Mouse (Mus musculus): ENCODE results near the gene Slc25a5.
"Not testable (repeated sequence)": the region's sequence is repeated elsewhere in the genome, so short reads cannot be mapped to it uniquely, and the experiment has no call there.

Slc25a5 gene

DNA sequence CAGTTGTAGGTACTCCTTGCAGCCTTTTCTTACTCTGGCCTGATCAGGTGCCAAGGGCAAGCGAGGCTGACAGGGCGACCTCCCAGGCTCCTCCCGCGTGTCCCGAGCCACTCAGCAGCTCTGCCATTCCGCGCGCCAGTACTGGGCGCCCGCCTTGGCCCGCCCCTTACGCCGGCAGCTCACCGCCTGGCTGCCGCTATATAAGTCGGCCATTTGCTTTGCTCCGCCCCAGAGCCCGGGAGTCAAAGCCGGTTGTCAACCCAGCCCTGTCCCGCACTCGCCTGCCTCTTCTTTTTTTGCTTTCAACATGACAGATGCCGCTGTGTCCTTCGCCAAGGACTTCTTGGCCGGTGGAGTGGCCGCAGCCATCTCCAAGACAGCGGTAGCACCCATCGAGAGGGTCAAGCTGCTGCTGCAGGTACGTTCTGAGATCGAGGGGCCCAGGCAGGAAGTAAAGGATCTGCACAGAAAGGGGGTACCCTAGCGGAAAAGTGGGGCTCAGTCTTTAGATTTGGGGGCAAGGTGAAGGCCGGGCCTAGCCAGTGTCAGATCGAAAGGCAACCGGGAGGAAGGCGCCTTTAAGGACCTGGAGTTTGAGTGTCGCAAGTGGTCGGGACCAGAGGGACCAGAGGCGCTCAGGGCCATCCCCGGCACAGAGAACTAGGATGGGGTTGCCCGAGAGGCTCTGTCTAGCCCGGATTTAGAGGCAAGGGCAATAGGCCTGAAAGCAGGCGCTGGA is at the start of gene Slc25a5:
Gene Slc25a5 (plus strand): TSS at position 228 of the 739 bp plus-strand sequence.
- DNase-seq = peak; percentile 91

DNA sequence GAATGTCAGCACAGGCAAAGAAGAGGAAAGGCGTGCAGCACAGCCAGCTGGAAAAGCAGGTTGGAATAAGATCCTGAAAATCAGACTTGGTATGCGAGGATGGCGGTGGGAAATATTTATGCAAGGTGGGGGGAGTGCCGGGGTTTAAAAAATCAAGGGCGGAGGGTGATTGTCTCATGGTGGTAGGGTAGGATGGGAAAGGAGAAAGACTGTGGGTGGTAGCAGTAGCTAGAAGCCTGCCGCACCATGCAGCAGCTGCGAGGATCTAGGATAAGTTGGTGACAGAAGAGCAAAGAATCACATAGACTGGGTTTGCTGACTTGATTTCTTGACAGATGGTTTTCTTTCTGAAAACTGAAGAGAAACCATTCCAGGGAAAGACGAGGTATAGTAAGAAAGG is 48.7 kb upstream of the Slc25a5 start:
- no peak for DNase-seq

DNA sequence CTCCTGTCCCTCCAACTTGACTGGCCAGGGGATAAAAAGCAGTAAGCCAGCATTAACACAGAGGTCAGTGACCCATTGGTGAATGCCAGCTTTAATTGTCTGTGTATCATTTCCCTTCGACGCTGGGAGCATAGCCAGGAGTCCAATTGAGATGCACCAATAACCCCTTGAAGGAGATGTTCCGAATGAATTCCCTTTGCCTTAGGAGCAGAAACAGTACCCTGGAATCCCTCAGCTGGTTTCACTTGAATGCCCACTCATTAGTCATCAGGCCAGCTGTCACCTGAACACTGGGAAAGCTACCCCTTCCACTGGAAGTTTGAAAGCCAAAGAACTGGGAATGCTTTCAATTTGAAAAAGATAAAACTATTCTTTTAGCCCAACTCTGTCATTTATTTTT is 46.9 kb upstream of the Slc25a5 start:
- peak; percentile 17 for DNase-seq

DNA sequence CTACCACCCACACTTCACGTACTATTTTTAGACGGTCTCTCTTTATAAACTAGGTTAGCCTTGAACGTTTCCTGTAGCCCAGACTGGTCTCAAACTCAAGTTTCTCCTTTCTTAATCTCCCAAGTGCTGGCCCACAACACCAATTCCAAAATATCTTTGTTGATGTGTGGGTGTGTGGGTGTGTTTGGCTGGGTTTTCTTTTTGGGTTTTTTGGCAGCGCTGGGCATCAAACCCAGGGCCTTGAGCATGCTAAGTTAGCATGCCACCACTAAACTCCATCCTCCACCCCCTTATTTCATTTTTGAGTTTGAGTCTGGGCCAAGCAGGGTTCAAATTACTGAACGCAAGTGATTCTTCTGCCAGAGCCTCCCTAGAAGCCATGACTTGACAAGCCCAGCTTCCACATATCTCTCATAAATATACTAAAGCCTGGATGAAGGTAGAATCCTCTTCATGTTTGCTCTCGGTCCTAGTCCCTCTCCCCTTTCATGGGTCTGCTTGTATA is 46.1 kb upstream of the Slc25a5 start:
- no peak for DNase-seq

DNA sequence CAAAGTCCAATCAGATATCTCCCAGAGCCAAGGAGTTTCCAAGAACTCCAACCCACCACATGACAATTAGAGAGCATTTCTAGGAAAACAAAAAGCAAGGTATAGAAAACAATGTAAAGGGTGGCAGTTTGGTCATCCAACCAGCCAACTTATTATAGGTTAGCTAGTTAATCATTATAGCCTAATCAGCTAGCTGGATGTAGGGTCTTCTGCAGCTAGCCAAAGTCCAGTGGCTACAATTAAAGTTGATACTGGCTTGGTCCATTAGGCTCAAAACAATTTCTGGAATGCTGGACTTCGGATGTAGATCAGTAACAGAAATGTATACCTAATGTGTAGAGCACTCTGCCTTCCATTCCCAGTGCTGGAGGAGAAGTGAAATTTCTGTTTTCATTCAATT is 44.9 kb upstream of the Slc25a5 start:
- no peak for DNase-seq

DNA sequence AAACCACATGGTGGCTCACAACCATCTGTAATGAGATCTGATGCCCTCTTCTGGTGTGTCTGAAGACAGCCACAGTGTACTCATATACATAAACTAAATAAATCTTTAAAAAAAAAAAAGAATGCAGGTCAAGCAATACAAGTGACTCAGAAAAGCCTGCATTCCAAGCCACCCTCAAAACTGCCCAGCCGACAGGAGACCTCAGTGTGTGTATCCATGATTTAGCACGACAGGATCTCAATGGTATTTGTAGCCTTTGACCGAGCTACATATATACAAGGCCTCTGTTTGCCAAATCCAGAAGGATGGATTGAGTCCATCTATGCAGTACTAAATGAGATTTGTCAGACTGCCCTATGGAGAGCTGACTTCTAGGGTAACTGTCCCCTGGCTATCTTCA is 42.9 kb upstream of the Slc25a5 start:
- DNase-seq = no peak

DNA sequence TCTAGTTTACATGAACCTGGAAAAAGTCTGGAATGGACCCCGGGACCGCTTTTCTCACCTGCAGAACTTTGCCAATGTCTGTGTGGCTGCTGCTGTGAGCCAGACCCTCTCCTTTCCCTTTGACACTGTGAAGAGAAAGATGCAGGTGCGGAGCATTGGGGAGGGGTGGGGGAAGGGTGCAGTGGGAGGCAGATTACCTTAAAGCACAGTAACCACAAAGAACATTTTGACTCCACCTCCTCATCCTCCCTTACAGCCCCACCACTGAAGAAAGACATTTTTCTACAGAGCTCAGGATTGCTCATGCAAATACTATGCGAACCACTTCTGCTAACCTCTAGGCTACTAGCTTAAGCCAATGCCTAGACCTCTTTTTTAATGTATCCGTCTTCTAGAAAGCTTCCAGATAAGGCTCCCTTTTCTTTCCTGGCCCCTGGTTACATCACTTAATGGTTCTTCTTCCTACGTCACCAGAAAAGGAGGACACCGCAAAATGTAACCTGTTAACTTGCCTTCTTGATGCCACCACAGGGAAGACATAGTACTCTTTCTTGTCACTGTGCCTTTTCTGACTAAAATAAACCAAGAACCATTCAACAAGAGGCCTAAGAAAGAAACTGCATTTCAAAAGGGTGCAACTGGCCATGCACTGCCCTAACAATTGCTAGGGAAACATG is 37.5 kb upstream of the Slc25a5 start:
- DNase-seq = no peak

DNA sequence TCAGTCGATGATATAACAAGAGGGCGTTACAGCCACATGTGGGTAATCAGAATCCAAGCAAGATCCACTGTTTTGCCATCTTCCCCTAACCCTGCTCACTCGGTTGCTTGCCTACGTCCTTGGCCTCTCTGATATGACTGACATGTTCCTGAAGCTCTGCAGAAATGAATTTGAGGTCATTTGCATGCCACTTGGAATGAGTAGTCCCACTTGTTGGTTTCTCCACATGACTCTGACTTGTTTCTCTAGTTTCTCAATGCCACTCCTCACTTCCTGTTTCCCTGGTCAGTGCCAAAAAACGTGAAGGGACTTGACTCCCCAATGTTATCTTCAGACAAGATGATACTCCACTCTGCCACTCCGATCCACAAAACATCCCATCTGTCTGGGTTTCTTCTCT is 36.9 kb upstream of the Slc25a5 start:
- no peak for DNase-seq

DNA sequence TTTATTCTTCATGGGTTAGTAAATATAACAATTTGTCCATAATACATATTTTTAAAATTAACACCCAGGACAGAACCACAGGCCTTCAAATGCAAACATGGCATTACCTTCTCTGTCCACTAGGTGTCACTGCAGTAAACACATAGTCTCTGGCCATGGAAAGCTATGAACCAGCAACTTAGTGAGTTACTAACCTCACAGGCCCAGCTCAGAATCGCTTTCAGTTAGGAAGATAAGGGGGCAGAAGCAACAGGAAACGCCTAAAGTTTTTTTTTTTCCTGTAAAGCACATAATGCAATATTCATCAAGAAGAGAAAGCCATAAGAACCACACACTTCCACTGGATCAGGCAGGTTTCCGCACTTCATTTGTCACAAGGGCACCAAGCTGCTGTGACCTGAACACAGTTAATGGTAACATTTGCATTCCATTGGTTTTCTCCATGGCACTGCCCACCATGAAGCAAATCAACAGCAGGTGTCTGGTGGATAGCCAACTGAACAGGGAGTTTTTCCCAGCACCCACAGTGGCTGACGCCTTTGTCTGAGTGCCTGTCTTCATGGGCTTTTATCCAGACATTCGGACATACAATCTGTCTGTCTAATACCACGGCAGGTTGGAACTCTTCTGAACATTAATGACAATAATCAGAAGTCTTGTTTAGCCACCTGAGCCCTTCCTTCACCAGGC is 34.4 kb upstream of the Slc25a5 start:
- peak; percentile 50 for DNase-seq

DNA sequence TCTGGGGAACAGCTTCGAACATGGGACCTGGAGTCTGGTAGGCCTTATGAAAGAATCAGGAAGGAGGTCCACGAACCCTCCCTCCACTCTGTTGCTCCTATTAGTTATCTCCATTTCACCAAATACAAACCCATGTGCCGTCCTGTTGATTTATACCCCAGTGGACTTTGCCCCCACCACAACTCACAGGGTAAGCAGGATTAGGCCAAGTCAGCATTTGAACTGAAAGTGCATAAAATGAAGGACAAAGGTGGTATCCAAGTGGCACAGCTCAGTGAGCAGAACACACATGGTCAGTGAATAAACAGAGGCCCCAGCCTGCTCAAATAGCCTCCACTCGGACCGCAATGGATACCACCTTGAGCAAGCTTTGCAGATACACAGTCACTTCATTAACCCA is 33.2 kb upstream of the Slc25a5 start:
- DNase-seq = peak; percentile 79

DNA sequence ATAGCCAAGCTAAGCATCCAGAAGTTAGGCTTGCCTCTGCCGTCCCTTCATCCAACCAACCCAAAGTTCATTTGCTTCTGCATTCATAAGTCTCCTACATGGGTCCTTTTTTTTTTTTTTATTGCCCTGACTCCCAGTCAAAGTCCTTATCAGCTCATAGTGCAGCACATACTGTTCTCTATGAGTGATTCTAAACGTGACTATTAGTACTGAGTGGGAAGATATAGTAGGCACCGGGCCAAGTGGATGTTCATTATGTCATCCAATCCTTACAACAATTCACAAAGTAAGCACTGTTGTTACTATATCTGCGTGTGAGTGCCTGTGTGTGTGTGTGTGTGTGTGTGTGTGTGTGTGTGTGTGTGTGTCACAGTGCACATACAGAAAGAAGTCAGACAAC is 32.6 kb upstream of the Slc25a5 start:
- DNase-seq = no peak

DNA sequence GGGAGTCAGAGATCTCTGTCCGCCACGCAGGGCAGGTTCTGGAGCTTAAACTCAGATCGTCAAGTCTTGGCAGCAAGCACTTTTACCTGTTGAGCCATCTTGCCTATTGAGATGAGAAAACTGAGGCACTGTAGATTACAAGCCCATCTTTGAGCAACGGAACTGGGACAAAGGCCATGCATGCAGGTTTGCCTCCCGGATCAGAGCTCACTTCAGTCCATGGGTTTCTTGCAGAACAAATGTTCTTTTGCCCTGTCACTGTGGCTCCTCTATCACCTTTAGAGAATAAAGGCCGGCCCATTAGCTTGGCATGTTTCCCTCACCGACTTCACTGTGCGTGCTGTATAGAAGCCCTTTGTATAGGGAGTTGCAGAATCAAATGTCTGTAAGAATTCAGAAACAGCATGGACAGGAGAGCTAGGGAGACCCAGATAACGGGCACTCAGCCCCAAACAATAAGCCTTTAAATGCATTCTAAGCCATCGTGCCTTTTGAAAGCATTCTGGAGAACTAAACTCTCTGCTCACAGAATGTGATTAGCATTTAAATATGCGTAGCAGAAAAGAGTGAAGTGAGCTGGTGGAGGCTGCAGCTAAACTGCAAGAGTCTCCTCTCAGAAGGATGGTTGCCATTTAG is 32.0 kb upstream of the Slc25a5 start:
- DNase-seq = no peak

DNA sequence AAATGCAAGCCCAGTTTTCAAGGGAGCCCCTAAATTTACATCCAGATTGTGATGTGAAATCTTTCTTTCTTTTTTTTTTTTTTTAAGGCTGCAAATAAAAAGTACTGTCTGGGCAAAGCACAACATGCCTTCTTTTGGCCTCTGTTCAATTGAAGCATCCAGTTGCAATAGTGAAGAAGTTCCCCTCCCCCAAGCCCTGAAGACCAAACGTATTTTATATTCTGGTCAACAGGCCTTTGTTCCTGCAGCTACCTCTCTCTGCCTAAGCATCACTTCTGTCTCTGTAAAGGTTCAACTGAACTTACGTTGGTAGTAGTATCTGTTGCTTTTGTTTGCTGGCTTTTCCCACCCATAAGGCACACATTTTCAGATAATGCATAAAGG is 31.5 kb upstream of the Slc25a5 start:
- no peak for DNase-seq

DNA sequence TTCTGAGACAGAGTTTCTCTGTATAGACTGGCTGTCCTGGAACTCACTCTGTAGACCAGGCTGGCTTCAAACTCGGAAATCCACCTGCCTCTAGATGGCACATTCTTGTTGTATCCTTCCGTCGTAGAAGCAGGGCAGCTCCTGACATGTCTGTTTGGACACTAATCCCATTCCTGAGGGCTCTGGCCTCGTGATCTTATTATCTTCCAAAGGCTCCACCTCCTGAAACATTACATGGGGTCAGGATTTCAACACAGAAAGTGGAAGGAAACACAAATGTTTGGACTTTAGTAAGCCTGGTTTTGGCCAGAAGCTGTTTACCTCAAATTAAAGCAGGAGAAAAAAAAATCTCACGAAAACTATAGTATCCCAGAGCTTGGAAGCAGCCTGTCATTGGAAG is 28.1 kb upstream of the Slc25a5 start:
- DNase-seq = no peak

DNA sequence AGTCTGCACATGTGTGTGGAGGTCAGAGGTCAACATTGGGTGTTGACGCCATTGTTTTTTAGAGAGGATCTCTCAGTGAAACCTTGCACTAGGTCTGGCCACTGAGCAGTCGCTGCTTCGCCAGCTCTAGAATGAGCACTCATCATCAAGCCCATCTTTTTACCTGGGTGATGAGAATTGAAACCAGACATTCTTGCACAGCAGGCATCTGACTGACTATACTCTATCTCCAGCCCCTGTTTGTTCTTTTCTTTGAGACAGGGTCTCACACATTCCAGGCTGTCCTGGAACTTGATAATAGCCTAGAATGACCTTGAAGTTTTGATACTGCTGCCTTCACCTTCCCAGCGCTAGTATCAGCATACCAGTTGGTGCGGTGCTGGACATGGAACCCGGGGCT is 22.9 kb upstream of the Slc25a5 start:
- no peak for DNase-seq

DNA sequence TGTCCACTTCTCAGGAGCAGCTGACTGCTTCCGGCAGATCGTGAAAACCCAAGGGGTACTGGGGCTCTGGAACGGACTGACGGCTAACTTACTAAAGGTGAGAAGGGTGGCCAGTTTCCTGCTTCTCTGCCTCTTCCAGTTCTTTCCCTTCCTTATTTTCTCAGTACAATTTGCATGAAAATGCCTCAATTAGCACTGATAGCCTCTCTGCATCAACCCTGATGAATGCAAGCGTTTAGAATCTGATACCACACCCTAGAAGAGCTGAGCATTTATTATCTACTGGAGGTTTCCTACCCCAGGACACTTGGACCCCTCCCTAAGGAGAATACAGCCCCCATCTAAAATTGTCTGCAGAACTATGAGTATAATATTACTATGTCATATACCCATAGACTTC is 19.9 kb upstream of the Slc25a5 start:
- DNase-seq = no peak

DNA sequence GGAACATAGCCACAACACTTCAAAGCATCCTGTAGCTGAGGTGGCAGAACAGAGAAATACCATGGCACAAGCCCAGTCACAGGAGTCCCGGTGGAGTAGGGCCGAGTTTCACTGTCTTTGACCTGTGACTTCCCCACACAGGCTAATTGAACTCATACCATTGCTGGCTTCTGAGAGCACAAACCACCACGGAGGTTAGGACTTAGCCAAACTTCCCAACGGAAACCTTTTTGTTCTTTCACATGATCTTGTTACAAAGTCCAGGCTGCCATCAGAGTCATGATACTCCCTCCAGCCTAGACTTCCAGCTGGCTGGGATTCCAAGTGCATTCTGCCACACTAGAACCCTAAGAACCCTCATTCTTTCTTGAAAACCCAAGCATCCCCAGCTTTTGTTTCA is 17.8 kb upstream of the Slc25a5 start:
- DNase-seq = peak; percentile 45

DNA sequence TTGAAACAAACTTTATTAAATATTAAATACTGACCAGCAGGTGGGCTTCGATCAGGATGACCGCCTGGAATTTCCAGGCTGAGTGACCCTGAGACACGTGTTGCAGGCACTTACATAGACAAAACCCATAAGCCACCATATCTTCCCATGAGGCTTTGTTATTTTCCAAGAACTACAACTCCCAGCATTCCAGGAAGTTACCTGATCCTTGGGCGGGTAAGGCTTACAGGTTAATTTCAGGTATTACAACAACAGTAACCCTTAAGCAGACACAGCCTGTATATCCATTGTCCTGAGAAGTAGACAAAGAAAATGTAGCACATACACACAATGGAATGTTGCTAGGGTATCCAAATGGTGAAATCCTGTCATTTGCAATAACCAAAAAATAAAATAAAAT is 6.1 kb upstream of the Slc25a5 start:
- no peak for DNase-seq

DNA sequence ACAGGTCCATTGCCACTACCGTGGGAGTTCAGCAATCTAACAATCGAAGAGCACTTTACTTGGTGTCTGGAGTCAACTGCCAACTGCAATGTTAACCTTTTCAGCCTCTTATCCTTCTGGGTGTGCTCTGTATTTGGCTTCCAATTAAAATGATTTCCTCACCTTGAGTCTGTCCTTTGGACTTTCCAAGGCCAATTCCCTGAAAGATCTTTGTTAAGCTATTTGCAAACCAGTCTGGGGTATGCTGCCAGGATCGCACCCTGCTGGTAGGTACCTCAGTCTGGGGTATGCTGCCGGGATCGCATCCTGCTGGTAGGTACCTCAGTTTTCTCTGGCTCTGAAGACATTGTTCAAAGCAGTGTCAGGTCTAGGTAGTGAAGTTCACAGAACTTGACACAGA is 880 bp upstream of the Slc25a5 start:
- no peak for DNase-seq

DNA sequence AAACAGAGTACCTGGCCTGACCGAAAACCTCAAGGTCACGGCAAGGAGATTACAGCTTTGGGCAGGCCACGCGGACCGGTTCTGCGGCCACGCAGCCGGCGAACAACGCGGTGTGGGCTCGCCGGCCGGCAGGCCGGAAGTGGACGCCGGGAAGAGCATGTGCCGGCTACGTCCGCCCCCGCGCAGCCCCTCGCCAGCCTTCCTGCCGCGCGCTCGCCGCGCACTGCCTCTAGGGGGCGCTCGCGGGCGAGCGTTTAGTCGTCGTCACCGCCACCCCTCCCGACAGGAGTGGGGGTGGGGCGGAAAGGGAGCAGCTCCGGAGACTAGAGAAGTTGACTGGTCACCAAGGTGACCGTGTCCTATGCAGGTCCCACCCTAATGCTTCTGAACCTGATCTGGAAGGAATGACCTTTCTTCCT is 721 bp downstream of the Slc25a5 start:
- peak; percentile 76 for DNase-seq

DNA sequence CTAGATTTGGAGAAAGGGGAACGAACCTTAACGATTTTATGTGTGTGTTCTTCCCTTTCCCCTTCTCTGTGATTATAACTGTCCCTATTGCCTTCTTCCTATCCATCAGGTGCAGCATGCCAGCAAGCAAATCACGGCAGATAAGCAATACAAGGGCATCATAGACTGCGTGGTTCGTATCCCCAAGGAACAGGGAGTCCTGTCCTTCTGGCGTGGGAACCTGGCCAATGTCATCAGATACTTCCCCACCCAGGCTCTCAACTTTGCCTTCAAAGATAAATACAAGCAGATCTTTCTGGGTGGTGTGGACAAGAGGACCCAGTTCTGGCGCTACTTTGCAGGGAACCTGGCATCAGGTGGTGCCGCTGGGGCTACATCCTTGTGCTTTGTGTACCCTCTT is 1.3 kb downstream of the Slc25a5 start:
- DNase-seq = not testable (repeated sequence)

DNA sequence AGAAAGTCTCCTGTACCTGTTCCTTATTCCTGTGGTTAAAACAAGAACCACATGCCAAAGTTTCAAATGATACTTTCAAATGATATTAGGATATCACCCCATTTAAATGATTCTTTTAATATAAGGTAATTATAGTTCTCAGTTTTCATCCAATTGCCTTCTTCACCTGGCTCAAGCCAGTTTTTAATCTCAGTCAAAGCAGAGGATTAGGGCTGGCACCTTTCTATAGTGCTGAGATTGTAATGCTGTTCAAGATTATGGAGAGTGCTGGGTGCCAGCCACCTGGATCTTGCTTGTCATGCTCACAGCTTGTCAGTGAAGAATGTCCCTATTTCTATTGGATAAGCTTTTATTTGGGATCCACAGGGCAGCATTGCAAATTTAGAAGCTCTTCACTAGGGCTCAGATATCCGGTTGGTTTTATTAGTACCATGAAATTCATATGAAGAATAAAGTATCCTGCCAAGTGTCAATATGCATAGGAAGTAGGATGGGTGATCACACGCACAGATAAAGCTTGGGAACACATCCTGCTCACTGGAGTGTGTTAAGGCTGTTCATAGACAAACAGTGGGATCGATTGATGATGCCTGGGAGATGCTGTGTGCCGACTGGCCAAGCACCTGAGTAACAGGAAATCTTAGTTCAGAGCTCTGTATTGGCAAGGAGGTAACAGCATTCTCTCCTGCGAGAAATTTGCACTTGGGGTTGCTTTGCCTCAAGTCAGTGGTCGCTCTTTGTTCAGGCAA is 3.9 kb downstream of the Slc25a5 start:
- DNase-seq = no peak

DNA sequence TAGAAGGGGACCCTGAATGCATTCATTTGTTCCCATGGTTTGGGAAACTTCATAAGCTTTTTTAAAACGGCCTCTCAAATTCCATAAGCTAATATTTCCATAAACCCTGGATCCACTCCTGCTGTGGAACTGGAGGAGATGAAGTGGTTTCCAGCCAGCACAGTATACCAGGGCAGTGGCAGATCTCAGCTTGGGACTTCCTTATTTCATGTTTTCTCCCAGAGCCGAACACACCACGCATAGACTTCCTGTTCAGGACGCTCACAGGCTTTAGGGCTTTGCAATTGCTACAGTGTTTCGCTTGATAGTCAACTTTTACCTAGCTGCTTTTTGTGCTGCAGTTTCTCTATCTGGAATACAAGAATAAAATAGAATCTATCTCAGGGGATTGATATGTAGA is 7.7 kb downstream of the Slc25a5 start:
- no peak for DNase-seq

Measured in kidney, adult 11 months (tissue).